Mouse (Mus musculus): ENCODE measurements around the gene Casc1.

GRCm38 (mm10) chr6:145141827-145142226 is 69.0 kb downstream of the Casc1 start:
- TF ChIP-seq USF1 (IDR thresholded peaks at IDR 0.05; ENCODE audit: low read depth) (no peak), TCF12 (IDR thresholded peaks at IDR 0.05; ENCODE audit: insufficient read depth, poor library complexity, severe bottlenecking) (no peak), POLR2A (IDR thresholded peaks at IDR 0.05; ENCODE audit: insufficient read length, low read depth) (no peak), E2F4 (IDR thresholded peaks at IDR 0.05; ENCODE audit: insufficient read depth) (no peak), MAX (IDR thresholded peaks at IDR 0.05; ENCODE audit: low read depth) (no peak), MYOG (IDR thresholded peaks at IDR 0.05; ENCODE audit: control insufficient read depth in 1 of 3, insufficient read depth in 1 of 3, insufficient read length in 2 of 3, low read depth in 2 of 3) (no peak), CEBPB (IDR thresholded peaks at IDR 0.05; ENCODE audit: insufficient read depth, poor library complexity, severe bottlenecking) (no peak), MYOD1 (IDR thresholded peaks at IDR 0.05; ENCODE audit: control insufficient read depth in 1 of 3, insufficient read length in 2 of 3, low read depth in 2 of 3) (no peak), POLR2AphosphoS2 (IDR thresholded peaks at IDR 0.05; ENCODE audit: insufficient read length, low read depth) (no peak), TCF3 (IDR thresholded peaks at IDR 0.05; ENCODE audit: insufficient read length, low read depth) (no peak), REST (IDR thresholded peaks at IDR 0.05; ENCODE audit: insufficient read depth, insufficient read length) (no peak), SRF (IDR thresholded peaks at IDR 0.05; ENCODE audit: control insufficient read depth, insufficient read length, low read depth) (no peak)
